Mouse (Mus musculus): Measurements from ENCODE around the gene Hs3st4.
A peak's percentile ranks its signal among the peaks of the same experiment; 100 is the strongest.

DNA sequence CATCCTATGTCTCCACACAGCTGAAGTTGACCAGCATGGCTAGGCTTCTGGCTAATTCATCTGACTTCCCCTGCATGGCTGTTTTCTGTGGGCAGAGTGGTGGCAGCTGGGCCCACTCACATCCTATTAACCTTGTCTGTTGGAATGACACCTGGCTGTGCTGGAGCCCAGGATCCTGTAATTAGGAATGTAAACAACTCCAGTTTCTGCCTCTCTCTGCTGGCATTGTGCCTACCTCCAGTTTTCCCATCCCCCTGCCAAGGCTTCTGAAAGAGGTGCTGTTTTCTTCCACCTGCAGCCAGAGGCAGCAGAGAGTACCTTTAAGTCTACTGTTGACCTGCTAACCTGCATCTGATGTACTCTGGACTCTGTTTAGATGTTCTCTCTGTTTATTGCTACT lies 288.1 kb downstream of the Hs3st4 start:
- TF ChIP-seq CTCF (IDR thresholded peaks at IDR 0.05; ENCODE audit: low read depth) (peak; percentile 36), EP300 (optimal IDR thresholded peaks at IDR 0.05) (no peak)
